In the genomic region with DNA sequence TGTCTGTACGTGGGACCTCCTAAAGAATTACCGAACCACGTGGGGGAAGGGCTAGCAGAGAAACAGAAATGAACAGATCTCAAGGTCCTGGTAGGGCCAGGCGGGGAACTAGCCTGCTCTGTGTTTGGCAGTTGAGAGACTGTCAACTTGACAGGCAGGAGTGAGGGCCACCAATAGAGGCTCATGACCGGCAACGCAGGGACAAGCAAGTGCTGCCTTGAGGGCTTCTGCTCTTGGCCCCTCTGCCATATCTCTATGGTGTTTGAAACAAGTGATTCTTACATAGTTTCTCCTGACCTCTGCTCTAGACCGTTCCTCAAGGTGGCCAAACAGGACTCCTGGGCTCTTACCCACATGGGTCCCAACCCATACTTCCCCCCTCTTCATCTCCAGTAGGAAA, we compare ENCODE assay signal across 13 mouse cellular contexts.
"Had no signal": no experiment of that assay in that cellular context is flagged by ENCODE, and none has a peak within 500 bp of the region (broad histone marks: within the 10 kb centered on the region; RNA-seq: fewer than 3 reads in every experiment).

No protein-coding gene starts in this region.

- H3K36me3 ChIP-seq: neural tube, embryonic 15.5 days had no signal

- H3K9ac ChIP-seq: kidney, embryonic 15.5 days; limb, embryonic 13.5 days; liver, embryonic 14.5 days; neural tube, embryonic 15.5 days had no signal

- H3K27ac ChIP-seq: kidney, embryonic 15.5 days; limb, embryonic 13.5 days; liver, embryonic 14.5 days; midbrain, embryonic 10.5 days; neural tube, embryonic 15.5 days had no signal

- DNase-seq: kidney, postnatal 14 days; left cerebral cortex, postnatal 4 days; midbrain, embryonic 14.5 days; right cerebral cortex, adult 18-20 months; right cerebral cortex, postnatal 25 days; thymus, adult 2 months; thymus, postnatal 25 days had no signal

- H3K4me2 ChIP-seq: kidney, embryonic 15.5 days; limb, embryonic 13.5 days; neural tube, embryonic 15.5 days had no signal

- H3K27me3 ChIP-seq: kidney, embryonic 15.5 days; limb, embryonic 13.5 days; neural tube, embryonic 15.5 days had no signal

- H3K4me1 ChIP-seq: kidney, embryonic 15.5 days; midbrain, embryonic 10.5 days; neural tube, embryonic 15.5 days had no signal

- H3K9me3 ChIP-seq: kidney, embryonic 15.5 days; midbrain, embryonic 10.5 days; neural tube, embryonic 15.5 days had no signal

- H3K4me3 ChIP-seq: kidney, embryonic 15.5 days; limb, embryonic 13.5 days; midbrain, embryonic 10.5 days; myocyte; neural tube, embryonic 15.5 days had no signal
